Mouse (Mus musculus) forebrain, embryonic 10.5 days (tissue): ENCODE measurements at regions not wholly inside any gene's neighbourhood (a gene's known extent, or its start where the extent isn't known, plus 50 kb on each side); places are given as distances from the start of the nearest gene placed in this dataset.

Experiments
- DNase-seq: peaks from one replicate; pipeline ENCODE4 v3.0.0-alpha.2; 2017; ENCODE audit warnings: low spot score; ENCODE audit errors: extremely low spot score
- H3K27ac ChIP-seq: fragments of 300-500 bp; sonication (generic); 2 replicates; pipeline ENCODE4 v1.5.1; 2016; ENCODE audit warnings: mild to moderate bottlenecking
- H3K27me3 ChIP-seq: fragments of 300-500 bp; sonication (generic); 2 replicates; pipeline ENCODE4 v1.6.1; 2016; ENCODE audit warnings: mild to moderate bottlenecking; ENCODE audit not compliant: poor library complexity, severe bottlenecking
- H3K36me3 ChIP-seq: fragments of 300-500 bp; sonication (generic); replicated peaks from 2 replicates; pipeline ENCODE4 v1.6.1; 2016; ENCODE audit warnings: mild to moderate bottlenecking, moderate library complexity
- H3K4me1 ChIP-seq: fragments of 300-500 bp; sonication (generic); 2 replicates; pipeline ENCODE4 v1.6.1; 2016
- H3K4me3 ChIP-seq: fragments of 300-500 bp; sonication (generic); 2 replicates; pipeline ENCODE4 v1.5.1; 2016; ENCODE audit warnings: mild to moderate bottlenecking, moderate library complexity
- H3K9me3 ChIP-seq: fragments of 300-500 bp; sonication (generic); 2 replicates; pipeline ENCODE4 v1.6.1; 2016; ENCODE audit warnings: mild to moderate bottlenecking, moderate library complexity
- WGBS: fragments of 180-500 bp; shearing (Covaris S2); methylation state at CpG from one replicate; pipeline ENCODE4 v1.1.7; 2016; 5-methylcytosine and 5-hydroxymethylcytosine counted together

GRCm38 (mm10) chr10:16527693-16528092, 1195.3 kb upstream of the Cited2 start:
- Histone ChIP-seq H3K4me3 (no peak overlapping the region), H3K9me3 (no peaks in the 10 kb centered on the region), H3K36me3 (no peaks in the 10 kb centered on the region), H3K4me1 (no peaks in the 10 kb centered on the region), H3K27ac (no peak overlapping the region), H3K27me3 (no peaks in the 10 kb centered on the region)
- no peak for DNase-seq
- 71% methylated on average over 1 of the region's 1 CpGs for WGBS

DNA sequence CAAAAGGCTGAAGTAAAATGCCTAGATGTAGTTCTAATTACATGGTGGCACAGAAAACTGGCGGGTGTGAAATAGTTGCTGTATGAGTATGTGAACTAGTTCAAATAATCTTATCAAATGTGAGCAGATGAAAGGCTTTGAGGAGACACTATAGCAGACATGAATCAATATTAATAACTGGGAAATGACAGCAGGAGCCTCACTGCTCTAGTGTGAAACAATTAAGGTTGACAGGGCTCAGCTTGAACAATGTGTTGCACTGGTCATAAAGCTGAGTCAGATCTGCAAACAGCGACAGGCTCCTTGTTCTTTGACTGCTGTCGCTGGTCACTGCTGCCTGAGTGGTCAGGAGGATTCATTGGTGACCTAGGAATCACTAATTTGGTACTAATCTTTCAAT, 1185.4 kb upstream of the Cited2 start:
- Histone ChIP-seq H3K9me3 (no peaks in the 10 kb centered on the region), H3K27ac (no peak overlapping the region), H3K4me1 (no peaks in the 10 kb centered on the region), H3K27me3 (no peaks in the 10 kb centered on the region), H3K4me3 (no peak overlapping the region), H3K36me3 (no peaks in the 10 kb centered on the region)
- DNase-seq = no peak
- 65% methylated on average over 3 of the region's 3 CpGs for WGBS

DNA sequence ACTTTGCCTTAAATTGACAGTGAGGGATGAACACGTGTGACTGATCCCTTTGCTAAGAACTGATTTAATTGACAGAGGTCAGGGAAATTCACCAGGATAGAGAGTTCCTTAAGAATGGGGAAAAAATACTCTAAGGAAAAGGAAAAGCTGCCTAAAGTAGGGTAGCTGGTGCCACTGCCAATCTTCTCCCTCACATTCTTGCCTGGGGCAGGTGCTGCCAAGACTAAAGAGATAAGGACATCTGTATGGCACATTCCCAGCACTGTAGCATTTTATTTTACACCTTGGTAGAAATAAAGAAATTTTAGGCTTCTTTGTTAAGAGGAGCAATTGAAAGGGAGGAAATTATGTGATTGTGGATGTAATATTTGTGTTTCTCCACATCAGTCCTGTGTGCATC, 1184.6 kb upstream of the Cited2 start:
- H3K36me3 ChIP-seq = no peaks in the 10 kb centered on the region
- no peaks in the 10 kb centered on the region for H3K27me3 ChIP-seq
- WGBS = 36% methylated on average over 1 of the region's 1 CpGs

GRCm38 (mm10) chr10:16545445-16545844, 1177.6 kb upstream of the Cited2 start:
- Histone ChIP-seq H3K4me3 (no peak overlapping the region), H3K27me3 (no peaks in the 10 kb centered on the region), H3K27ac (peak overlapping the region; percentile 62; the same call in 1 of the 2 replicates), H3K4me1 (peaks cover 10% of the 10 kb centered on the region; the same call in 1 of the 2 replicates), H3K9me3 (no peaks in the 10 kb centered on the region), H3K36me3 (no peaks in the 10 kb centered on the region)
- WGBS = 4% methylated on average over 1 of the region's 1 CpGs
- no peak for DNase-seq

More for the DNA sequence above, 1184.6 kb upstream of the Cited2 start:
- Histone ChIP-seq H3K4me1 (no peaks in the 10 kb centered on the region), H3K27ac (no peak overlapping the region), H3K4me3 (no peak overlapping the region), H3K9me3 (no peaks in the 10 kb centered on the region)
- no peak for DNase-seq

- Histone ChIP-seq H3K4me3 (no peak overlapping the region), H3K27ac (no peak overlapping the region), H3K4me1 (no peaks in the 10 kb centered on the region), H3K9me3 (no peaks in the 10 kb centered on the region), H3K36me3 (no peaks in the 10 kb centered on the region), H3K27me3 (no peaks in the 10 kb centered on the region)
- WGBS = 85% methylated on average over 3 of the region's 3 CpGs
- no peak for DNase-seq
Observed at GRCm38 (mm10) chr10:16552861-16553635, 1170.0 kb upstream of the Cited2 start.

DNA sequence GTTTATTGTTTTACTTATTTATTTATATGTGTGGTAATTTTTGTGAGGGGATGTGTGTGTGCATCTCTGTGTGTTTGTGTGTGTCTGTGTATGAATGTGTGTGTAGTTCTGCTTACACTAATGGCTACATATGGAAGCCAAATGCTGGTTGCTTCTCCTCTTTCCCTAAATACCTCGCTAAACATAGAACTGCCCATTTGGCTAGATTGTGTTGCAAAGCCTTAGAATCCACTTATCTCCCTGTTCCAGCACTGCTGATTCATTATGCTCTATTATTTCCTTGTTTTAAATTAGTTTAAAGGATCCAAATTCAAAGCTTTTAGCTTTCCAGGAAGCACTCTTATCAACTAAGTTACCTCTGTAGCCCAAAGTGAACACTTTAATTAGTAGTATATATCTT, 1148.5 kb upstream of the Cited2 start:
- no peaks in the 10 kb centered on the region for H3K36me3 ChIP-seq
- 72% methylated on average over 1 of the region's 1 CpGs for WGBS
- H3K4me3 ChIP-seq = no peak overlapping the region
- no peaks in the 10 kb centered on the region for H3K9me3 ChIP-seq
- no peaks in the 10 kb centered on the region for H3K27me3 ChIP-seq
- no peak for DNase-seq
- no peaks in the 10 kb centered on the region for H3K4me1 ChIP-seq
- no peak overlapping the region for H3K27ac ChIP-seq

DNA sequence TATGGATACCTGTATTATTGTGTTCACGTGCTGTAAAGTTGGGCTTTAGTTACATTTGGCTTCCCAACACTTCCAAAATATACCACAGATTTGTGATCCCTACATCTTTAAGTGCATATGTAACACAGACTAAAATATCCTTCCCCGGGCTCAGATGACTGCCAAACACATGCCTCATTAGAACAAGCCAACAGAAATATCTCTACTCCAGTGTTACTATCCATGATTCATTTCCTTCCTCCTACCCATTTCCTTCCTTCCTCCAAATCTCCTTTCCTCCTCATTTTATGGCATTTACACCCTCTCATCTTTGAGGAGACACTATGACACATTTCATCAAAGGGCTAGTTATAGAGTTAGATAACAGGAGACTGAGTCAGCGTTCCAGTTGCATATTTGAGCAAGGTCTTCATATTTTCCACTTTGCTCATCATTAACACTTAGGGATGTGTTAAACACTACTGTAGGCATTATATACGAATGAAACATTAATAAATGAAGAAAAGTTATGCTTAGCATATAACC, 1144.4 kb upstream of the Cited2 start:
- H3K9me3 ChIP-seq = no peaks in the 10 kb centered on the region
- H3K36me3 ChIP-seq = no peaks in the 10 kb centered on the region
- no peaks in the 10 kb centered on the region for H3K27me3 ChIP-seq
- WGBS = 91% methylated on average over 4 of the region's 4 CpGs
- no peak for DNase-seq
- no peaks in the 10 kb centered on the region for H3K4me1 ChIP-seq
- H3K27ac ChIP-seq = no peak overlapping the region
- H3K4me3 ChIP-seq = no peak overlapping the region

DNA sequence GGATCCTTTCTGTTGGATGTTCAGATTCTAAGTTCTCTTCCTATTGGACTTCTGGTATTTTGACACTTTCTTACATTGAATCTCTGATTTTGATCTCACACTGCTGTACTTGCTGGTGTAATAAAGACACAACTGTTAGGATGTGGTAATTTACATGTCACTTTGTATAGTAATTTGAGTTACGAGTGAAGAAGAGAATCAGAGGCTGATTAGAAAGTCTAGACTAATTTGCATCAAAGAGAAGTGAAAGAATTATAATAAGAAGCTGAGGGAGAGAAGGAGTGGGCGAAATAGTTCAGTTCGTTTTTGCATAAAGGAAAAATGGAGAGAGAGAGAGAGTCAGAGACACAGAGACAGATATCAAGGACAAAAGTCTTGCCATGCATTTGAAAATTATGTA, 1142.8 kb upstream of the Cited2 start:
- Histone ChIP-seq H3K36me3 (no peaks in the 10 kb centered on the region), H3K4me1 (no peaks in the 10 kb centered on the region), H3K9me3 (no peaks in the 10 kb centered on the region), H3K4me3 (no peak overlapping the region), H3K27ac (no peak overlapping the region), H3K27me3 (no peaks in the 10 kb centered on the region)
- no peak for DNase-seq
- 86% methylated on average over 3 of the region's 3 CpGs for WGBS

GRCm38 (mm10) chr10:16588833-16589232, 1134.2 kb upstream of the Cited2 start:
- H3K27me3 ChIP-seq = no peaks in the 10 kb centered on the region
- H3K4me3 ChIP-seq = no peak overlapping the region
- no peaks in the 10 kb centered on the region for H3K9me3 ChIP-seq
- whole genome bisulfite sequencing = 90% methylated on average over 2 of the region's 2 CpGs
- no peaks in the 10 kb centered on the region for H3K4me1 ChIP-seq
- H3K36me3 ChIP-seq = no peaks in the 10 kb centered on the region
- no peak for DNase-seq
- no peak overlapping the region for H3K27ac ChIP-seq

- Histone ChIP-seq H3K4me1 (no peaks in the 10 kb centered on the region), H3K9me3 (no peaks in the 10 kb centered on the region), H3K36me3 (no peaks in the 10 kb centered on the region), H3K27me3 (no peaks in the 10 kb centered on the region), H3K4me3 (no peak overlapping the region), H3K27ac (no peak overlapping the region)
- WGBS = 86% methylated on average over 3 of the region's 3 CpGs
- DNase-seq = no peak
Observed at GRCm38 (mm10) chr10:16589399-16589798, 1133.6 kb upstream of the Cited2 start.

GRCm38 (mm10) chr10:16592870-16593269, 1130.1 kb upstream of the Cited2 start:
- no peaks in the 10 kb centered on the region for H3K27me3 ChIP-seq
- 88% methylated on average over 4 of the region's 4 CpGs for WGBS
- no peak overlapping the region for H3K4me3 ChIP-seq
- no peaks in the 10 kb centered on the region for H3K36me3 ChIP-seq
- no peak for DNase-seq
- no peaks in the 10 kb centered on the region for H3K4me1 ChIP-seq
- no peak overlapping the region for H3K27ac ChIP-seq
- H3K9me3 ChIP-seq = no peaks in the 10 kb centered on the region

- no peaks in the 10 kb centered on the region for H3K27me3 ChIP-seq
- no peak overlapping the region for H3K27ac ChIP-seq
- WGBS = 91% methylated on average over 1 of the region's 1 CpGs
- H3K36me3 ChIP-seq = no peaks in the 10 kb centered on the region
- DNase-seq = no peak
- no peaks in the 10 kb centered on the region for H3K4me1 ChIP-seq
- H3K9me3 ChIP-seq = no peaks in the 10 kb centered on the region
- no peak overlapping the region for H3K4me3 ChIP-seq
Observed at GRCm38 (mm10) chr10:16600041-16600440, 1123.0 kb upstream of the Cited2 start.

DNA sequence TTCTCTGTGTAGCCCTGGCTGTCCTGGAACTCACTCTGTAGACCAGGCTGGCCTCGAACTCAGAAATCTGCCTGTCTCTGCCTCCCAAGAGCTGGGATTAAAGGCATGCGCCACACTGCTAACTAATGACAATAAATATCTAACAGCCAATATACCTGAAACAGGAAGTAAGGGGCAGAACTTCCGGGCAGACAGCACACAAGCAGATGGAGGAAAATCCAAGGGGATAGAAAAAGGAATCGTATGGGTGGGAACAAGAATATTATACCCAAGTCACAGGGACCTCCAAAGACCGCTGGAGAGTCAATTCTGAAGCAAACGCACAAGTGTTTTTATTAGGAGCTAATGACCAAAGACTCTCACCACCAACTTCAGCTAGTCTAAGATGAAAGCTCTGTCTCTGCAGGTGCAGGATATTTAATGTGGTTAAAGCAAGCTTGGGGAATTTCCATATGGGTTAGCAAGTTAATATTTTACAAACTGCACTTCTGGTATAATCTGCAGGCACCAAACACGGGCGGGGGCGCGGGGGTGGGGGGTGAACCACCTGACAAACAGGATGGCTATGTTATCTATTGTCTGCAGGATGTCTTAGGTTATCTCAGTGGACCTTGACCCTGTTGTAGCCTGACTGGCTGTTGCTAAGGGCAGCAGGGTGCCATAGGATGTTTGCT, 1122.3 kb upstream of the Cited2 start:
- H3K27me3 ChIP-seq = no peaks in the 10 kb centered on the region
- WGBS = 89% methylated on average over 10 of the region's 10 CpGs
- no peak overlapping the region for H3K27ac ChIP-seq
- H3K36me3 ChIP-seq = no peaks in the 10 kb centered on the region
- DNase-seq = no peak
- H3K9me3 ChIP-seq = no peaks in the 10 kb centered on the region
- no peaks in the 10 kb centered on the region for H3K4me1 ChIP-seq
- no peak overlapping the region for H3K4me3 ChIP-seq
